Mouse (Mus musculus) midbrain, postnatal 0 days (tissue): ENCODE data around the gene Ccser1. TPM values are rescaled to one million over a fixed set of nuclear protein-coding genes. Genes with fewer than 3 reads are reported as not detected.

Experiments
- ATAC-seq: fragments of 200-750 bp; cut with Nextera tagmentation; 2 replicates; pipeline ENCODE4 v1.8.0; 2017; ENCODE audit warnings: moderate number of reproducible peaks, mild to moderate bottlenecking, moderate TSS enrichment, moderate library complexity; ENCODE audit not compliant: low FRiP score
- DNase-seq: peaks from one replicate; pipeline ENCODE4 v3.0.0-alpha.2; 2015; ENCODE audit warnings: low spot score
- H3K27ac ChIP-seq: fragments of 300-500 bp; sonication (generic); 2 replicates; pipeline ENCODE4 v1.5.1; 2014; ENCODE audit warnings: low read depth, mild to moderate bottlenecking, low read length, mixed read lengths
- H3K27me3 ChIP-seq: fragments of 300-500 bp; sonication (generic); 2 replicates; pipeline ENCODE4 v1.6.1; 2014; ENCODE audit warnings: low read length, control low read depth, mixed read lengths; ENCODE audit not compliant: insufficient read depth
- H3K36me3 ChIP-seq: fragments of 300-500 bp; sonication (generic); 2 replicates; pipeline ENCODE4 v1.6.1; 2014; ENCODE audit warnings: low read length, control low read depth, mixed read lengths; ENCODE audit not compliant: insufficient read depth
- H3K4me1 ChIP-seq: fragments of 300-500 bp; sonication (generic); 2 replicates; pipeline ENCODE4 v1.6.1; 2014; ENCODE audit warnings: mild to moderate bottlenecking, control low read depth, antibody characterized with exemption, low read length, mixed read lengths; ENCODE audit not compliant: insufficient read depth
- H3K4me2 ChIP-seq: fragments of 300-500 bp; sonication (generic); 2 replicates; pipeline ENCODE4 v1.6.1; 2014; ENCODE audit warnings: low read depth, mild to moderate bottlenecking, low read length, mixed read lengths; ENCODE audit not compliant: poor library complexity, severe bottlenecking
- H3K4me3 ChIP-seq: fragments of 300-500 bp; sonication (generic); 2 replicates; pipeline ENCODE4 v1.5.1; 2014; ENCODE audit warnings: low read depth, mild to moderate bottlenecking, low read length, moderate library complexity
- H3K9ac ChIP-seq: fragments of 300-500 bp; sonication (generic); replicated peaks from 2 replicates; pipeline ENCODE4 v1.6.1; 2014; ENCODE audit warnings: mild to moderate bottlenecking, low read length, moderate library complexity, mixed read lengths; ENCODE audit not compliant: poor library complexity, severe bottlenecking
- H3K9me3 ChIP-seq: fragments of 300-500 bp; sonication (generic); 2 replicates; pipeline ENCODE4 v1.6.1; 2016; ENCODE audit warnings: low read length, control low read depth
- CTCF ChIP-seq: IDR thresholded peaks from 2 replicates; pipeline ENCODE4 v1.5.1; 2016; ENCODE audit warnings: antibody characterized with exemption, mild to moderate bottlenecking
- WGBS: fragments of 180-500 bp; shearing (Covaris S2); extraction: QIAGEN DNeasy Blood & Tissue Kit; methylation state at CpG from one replicate; pipeline ENCODE4 v1.1.7; 2014; 5-methylcytosine and 5-hydroxymethylcytosine counted together
- polyA plus RNA-seq: library from polyadenylated mRNA; unstranded; fragments of >200 nt; fragmentation: Nextera tagmentation; extraction: Ambion mirVana; gene quantifications from 2 replicates; pipeline ENCODE4 v1.2.1, GENCODE M21; 2015
- total RNA-seq: library from RNA; depleted of rRNA; stranded (reverse); fragments of >200 nt; gene quantifications from 2 replicates; pipeline ENCODE4 v1.2.3, GENCODE M21; 2014

The Ccser1 gene
- total and polyA plus RNA-seq, 2 experiments from 2014 or later, result 13.9 to 51.4 TPM

DNA sequence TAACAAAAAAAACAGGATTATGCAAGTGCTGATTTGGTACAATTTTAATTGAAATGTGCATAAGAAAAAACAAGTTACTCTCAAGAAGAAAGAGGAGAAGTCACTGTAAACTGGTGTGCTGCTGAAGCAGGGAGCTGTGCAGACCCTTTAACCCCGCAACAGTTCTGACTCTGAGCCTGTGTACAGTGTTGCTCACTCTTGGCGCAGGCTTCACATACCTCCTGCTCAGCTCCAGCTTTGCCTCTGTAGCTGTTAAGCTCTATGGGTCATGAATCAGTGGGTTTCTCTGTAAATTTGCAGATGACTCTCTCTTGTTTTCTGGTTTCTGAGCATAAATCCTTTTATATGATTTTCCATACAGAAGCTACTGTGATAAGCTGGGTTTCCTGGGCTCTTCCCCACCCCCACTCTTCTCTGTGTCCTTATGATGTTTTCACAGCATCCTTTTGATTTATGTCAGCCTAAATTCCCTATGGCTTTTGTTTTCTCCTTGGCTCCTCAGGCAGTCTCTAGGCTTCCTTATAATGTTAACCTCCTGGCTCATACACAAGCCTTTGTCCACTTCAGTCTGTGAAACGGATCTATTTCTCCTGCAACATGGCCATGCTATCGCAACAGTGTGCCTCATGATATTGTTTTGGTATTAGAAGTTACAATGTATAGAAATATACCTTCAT lies 30.1 kb downstream of the Ccser1 start:
- no peak overlapping the region for H3K9ac ChIP-seq
- DNase-seq (peak; percentile 28), ATAC-seq (no peak)
- H3K4me3 ChIP-seq, result no peak overlapping the region
- no peaks in the 10 kb centered on the region for H3K4me1 ChIP-seq
- no peaks in the 10 kb centered on the region for H3K27me3 ChIP-seq
- H3K36me3 ChIP-seq, result no peaks in the 10 kb centered on the region
- WGBS, result 37% methylated on average over 4 of the region's 4 CpGs
- no peak overlapping the region for H3K27ac ChIP-seq
- TF ChIP-seq CTCF, result no peak
- no peak overlapping the region for H3K4me2 ChIP-seq
- H3K9me3 ChIP-seq, result no peaks in the 10 kb centered on the region

DNA sequence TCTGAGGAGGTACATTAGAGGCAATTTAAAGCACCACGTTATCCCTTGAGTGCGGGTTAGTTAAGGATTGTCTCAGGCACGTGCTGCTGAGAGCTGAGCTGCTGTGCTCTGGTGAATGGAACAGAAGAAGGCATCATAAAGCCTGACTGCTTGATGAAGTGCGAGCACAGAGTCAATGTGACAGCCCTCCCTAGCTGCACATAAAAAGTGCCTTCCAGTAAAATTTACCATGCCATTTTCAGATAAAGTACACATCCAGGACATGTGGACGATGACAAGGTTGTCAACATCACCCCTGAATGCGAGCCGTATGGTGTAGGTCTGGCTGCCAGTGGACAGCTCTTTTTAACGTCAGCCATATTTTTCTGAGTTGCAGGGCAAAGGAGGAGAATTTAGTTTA lies 35.6 kb downstream of the Ccser1 start:
- Histone ChIP-seq H3K4me1 (no peaks in the 10 kb centered on the region), H3K36me3 (no peaks in the 10 kb centered on the region), H3K4me3 (no peak overlapping the region), H3K9ac (no peak overlapping the region), H3K27me3 (no peaks in the 10 kb centered on the region), H3K4me2 (no peak overlapping the region), H3K27ac (no peak overlapping the region), H3K9me3 (no peaks in the 10 kb centered on the region)
- 77% methylated on average over 8 of the region's 8 CpGs for WGBS
- DNase-seq (no peak), ATAC-seq (no peak)
- no peak for TF ChIP-seq CTCF

DNA sequence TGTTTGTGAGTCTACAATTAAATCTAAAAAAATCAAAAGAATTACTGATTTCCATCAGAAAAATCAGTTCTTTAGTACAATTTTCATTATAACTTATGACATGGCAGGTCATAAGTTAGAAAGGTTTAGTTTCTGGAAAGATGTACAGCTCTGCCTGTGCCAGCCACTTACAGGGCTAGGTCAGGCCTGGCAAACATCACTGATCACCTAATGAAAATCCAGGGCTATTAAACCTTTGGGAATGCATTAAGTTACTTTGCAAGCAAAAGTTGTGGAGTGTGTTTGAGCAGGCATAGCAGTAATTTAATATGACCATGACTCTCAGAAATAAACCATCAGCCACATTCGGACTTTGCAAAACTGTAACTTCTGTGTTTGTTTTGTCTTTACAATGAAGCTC lies 36.4 kb downstream of the Ccser1 start:
- no peak for ATAC-seq
- TF ChIP-seq CTCF, result no peak
- 88% methylated on average over 1 of the region's 1 CpGs for WGBS

DNA sequence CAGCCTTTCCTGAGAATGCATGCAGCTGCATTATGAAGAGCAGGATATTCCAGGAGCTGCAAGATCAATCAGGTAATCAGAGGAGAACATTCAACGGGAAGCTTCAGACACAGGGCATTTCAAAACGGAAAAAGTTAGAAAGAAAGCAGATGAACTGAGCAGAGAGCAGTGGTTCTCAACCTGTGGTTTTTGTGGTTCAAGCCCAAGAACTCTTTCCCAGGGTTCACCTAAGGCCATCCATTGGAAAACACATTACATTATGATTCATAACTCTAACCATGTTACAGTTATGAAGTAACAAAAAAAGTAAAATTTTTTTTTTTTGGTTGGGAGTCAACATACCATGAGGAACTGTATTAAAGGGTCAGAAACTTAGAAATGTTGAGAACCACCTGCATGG lies 37.6 kb downstream of the Ccser1 start:
- ATAC-seq (no peak), DNase-seq (no peak)
- 89% methylated on average over 2 of the region's 2 CpGs for WGBS
- Histone ChIP-seq H3K4me3 (no peak overlapping the region), H3K36me3 (no peaks in the 10 kb centered on the region), H3K4me2 (no peak overlapping the region), H3K27ac (no peak overlapping the region), H3K4me1 (no peaks in the 10 kb centered on the region), H3K27me3 (no peaks in the 10 kb centered on the region), H3K9me3 (no peaks in the 10 kb centered on the region), H3K9ac (no peak overlapping the region)
- no peak for TF ChIP-seq CTCF

More for the DNA sequence above, 36.4 kb downstream of the Ccser1 start:
- Histone ChIP-seq H3K4me3 (no peak overlapping the region), H3K36me3 (no peaks in the 10 kb centered on the region), H3K27ac (no peak overlapping the region), H3K9ac (no peak overlapping the region), H3K9me3 (no peaks in the 10 kb centered on the region), H3K27me3 (no peaks in the 10 kb centered on the region), H3K4me2 (no peak overlapping the region), H3K4me1 (no peaks in the 10 kb centered on the region)
- DNase-seq, result no peak

DNA sequence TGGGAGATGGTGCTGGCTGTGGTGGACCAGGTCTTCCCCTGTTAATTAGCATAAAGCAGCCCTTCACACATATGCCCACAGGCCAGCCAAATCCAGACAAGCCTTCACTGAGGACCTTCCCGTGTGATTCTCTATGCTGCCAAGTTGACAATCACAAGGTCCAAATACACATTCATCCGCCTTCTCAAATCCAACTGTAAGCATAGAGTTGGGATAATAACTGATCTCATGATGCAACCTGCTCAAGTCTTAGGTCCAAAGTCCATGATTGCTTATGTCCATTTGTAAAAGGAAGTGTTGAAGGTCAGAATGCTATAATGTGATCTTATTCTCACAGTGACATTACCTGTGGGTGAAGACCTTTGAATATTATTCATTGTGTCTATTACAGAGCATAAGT lies 43.4 kb downstream of the Ccser1 start:
- no peak for TF ChIP-seq CTCF
- Histone ChIP-seq H3K36me3 (no peaks in the 10 kb centered on the region), H3K4me3 (no peak overlapping the region), H3K27me3 (no peaks in the 10 kb centered on the region), H3K27ac (no peak overlapping the region), H3K9me3 (no peaks in the 10 kb centered on the region), H3K4me1 (no peaks in the 10 kb centered on the region), H3K9ac (no peak overlapping the region), H3K4me2 (no peak overlapping the region)
- ATAC-seq, result no peak
- 83% methylated on average over 2 of the region's 2 CpGs for WGBS
- DNase-seq, result no peak

DNA sequence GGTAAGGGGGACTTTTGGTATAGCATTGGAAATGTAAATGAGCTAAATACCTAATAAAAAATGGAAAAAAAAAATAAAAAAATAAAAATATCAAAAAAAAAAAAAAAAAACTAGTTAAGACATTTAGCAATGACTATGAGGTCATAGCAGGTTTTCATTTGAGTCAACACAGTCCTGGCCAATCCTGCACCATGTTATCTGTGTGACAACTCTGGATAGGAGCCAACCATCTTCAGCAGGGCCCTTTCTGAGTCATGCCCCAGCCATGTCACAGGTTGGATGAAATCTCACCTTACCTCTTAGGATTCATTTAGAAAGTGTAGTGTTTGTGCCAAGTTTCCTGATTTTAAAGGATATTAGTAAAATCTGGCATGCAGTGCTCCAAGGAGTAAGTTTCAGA lies 45.2 kb downstream of the Ccser1 start:
- TF ChIP-seq CTCF, result no peak
- Histone ChIP-seq H3K36me3 (no peaks in the 10 kb centered on the region), H3K9me3 (no peaks in the 10 kb centered on the region), H3K27ac (no peak overlapping the region), H3K4me2 (no peak overlapping the region), H3K4me3 (no peak overlapping the region), H3K9ac (no peak overlapping the region), H3K27me3 (no peaks in the 10 kb centered on the region), H3K4me1 (no peaks in the 10 kb centered on the region)
- DNase-seq (no peak), ATAC-seq (no peak)
